In genomic region chr2:69663827-69664476, GRCm38 (mm10) we compare ENCODE assay signal across 26 mouse cellular contexts. TPM values are rescaled to one million over a fixed set of nuclear protein-coding genes. Genes with fewer than 3 reads are reported as not detected.
DNase-seq lines count a peak whose midpoint lies in the region; ATAC-seq lines count a peak whose summit lies in the region.
"Had no signal": no experiment of that assay in that cellular context is flagged by ENCODE, and none has a peak within 500 bp of the region (broad histone marks: within the 10 kb centered on the region; RNA-seq: fewer than 3 reads in every experiment).

No protein-coding gene starts in this region.

- no peak overlapping the region for H3K27ac ChIP-seq in liver, embryonic 15.5 days (replicated peaks)
- H3K27ac ChIP-seq in liver, embryonic 11.5 days (ENCODE audit: low read depth, low read length): no peak overlapping the region
- H3K27ac ChIP-seq in intestine, embryonic 15.5 days: no peak overlapping the region
- H3K27ac ChIP-seq: hindbrain, embryonic 12.5 days; layer of hippocampus, adult 2 months; liver, embryonic 12.5 days; neural tube, embryonic 12.5 days had no signal

- no peak for ATAC-seq in liver, embryonic 15.5 days (ENCODE audit: insufficient read depth)
- no peak for ATAC-seq in liver, embryonic 11.5 days (replicated peaks; ENCODE audit: low FRiP score)
- peak; percentile 56 for ATAC-seq in intestine, embryonic 15.5 days
- ATAC-seq: liver, embryonic 12.5 days had no signal

- 0 out of 2 replicates have a peak overlapping the region, but pooled peaks have one; percentile 10 for H3K4me2 ChIP-seq in liver, embryonic 15.5 days
- no peak overlapping the region for H3K4me2 ChIP-seq in liver, embryonic 11.5 days
- no peak overlapping the region for H3K4me2 ChIP-seq in intestine, embryonic 15.5 days (replicated peaks)
- H3K4me2 ChIP-seq: heart, embryonic 12.5 days; hindbrain, embryonic 12.5 days; liver, embryonic 12.5 days; lung, embryonic 14.5 days; neural tube, embryonic 12.5 days had no signal

- no peaks in the 10 kb centered on the region for H3K4me1 ChIP-seq in liver, embryonic 15.5 days (replicated peaks)
- no peaks in the 10 kb centered on the region for H3K4me1 ChIP-seq in liver, embryonic 11.5 days (replicated peaks; ENCODE audit: control insufficient read depth, insufficient read depth, low read length)
- H3K4me1 ChIP-seq in intestine, embryonic 15.5 days (replicated peaks): no peaks in the 10 kb centered on the region
- H3K4me1 ChIP-seq: hindbrain, embryonic 12.5 days; liver, embryonic 12.5 days; neural tube, embryonic 12.5 days had no signal

- H3K36me3 ChIP-seq in liver, embryonic 15.5 days (replicated peaks): no peaks in the 10 kb centered on the region
- no peaks in the 10 kb centered on the region for H3K36me3 ChIP-seq in liver, embryonic 11.5 days (ENCODE audit: control insufficient read depth, insufficient read depth, low read length)
- H3K36me3 ChIP-seq in intestine, embryonic 15.5 days: no peaks in the 10 kb centered on the region
- H3K36me3 ChIP-seq: G1E; liver, embryonic 12.5 days had no signal

- H3K9me3 ChIP-seq in liver, embryonic 15.5 days (replicated peaks): no peaks in the 10 kb centered on the region
- H3K9me3 ChIP-seq in liver, embryonic 11.5 days (ENCODE audit: control insufficient read depth, low read length): no peaks in the 10 kb centered on the region
- no peaks in the 10 kb centered on the region for H3K9me3 ChIP-seq in intestine, embryonic 15.5 days
- H3K9me3 ChIP-seq: G1E; heart, embryonic 12.5 days; hindbrain, embryonic 12.5 days; liver, embryonic 12.5 days; neural tube, embryonic 12.5 days had no signal

- H3K9ac ChIP-seq in liver, embryonic 15.5 days: no peak overlapping the region
- no peak overlapping the region for H3K9ac ChIP-seq in liver, embryonic 11.5 days (ENCODE audit: low read depth, low read length)
- H3K9ac ChIP-seq in intestine, embryonic 15.5 days: no peak overlapping the region
- H3K9ac ChIP-seq: heart, embryonic 12.5 days; hindbrain, embryonic 12.5 days; liver, embryonic 12.5 days; lung, embryonic 14.5 days; neural tube, embryonic 12.5 days had no signal

- 67% methylated on average over 13 of the region's 13 CpGs for WGBS in liver, embryonic 15.5 days (ENCODE audit: insufficient replicate concordance)
- 72% methylated on average over 13 of the region's 13 CpGs for WGBS in liver, embryonic 11.5 days
- 71% methylated on average over 13 of the region's 13 CpGs for WGBS in intestine, embryonic 15.5 days

- no peak overlapping the region for H3K4me3 ChIP-seq in liver, embryonic 15.5 days (replicated peaks)
- H3K4me3 ChIP-seq in liver, embryonic 11.5 days (ENCODE audit: low read depth, low read length): no peak overlapping the region
- H3K4me3 ChIP-seq in intestine, embryonic 15.5 days (replicated peaks): no peak overlapping the region
- H3K4me3 ChIP-seq: heart, embryonic 12.5 days; hindbrain, embryonic 12.5 days; layer of hippocampus, adult 2 months; liver, embryonic 12.5 days; neural tube, embryonic 12.5 days had no signal

- DNase-seq in heart, adult 11 months: peak; percentile 84
- DNase-seq in heart, postnatal 36 days: no peak
- no peak for DNase-seq in liver, embryonic 11.5 days (ENCODE audit: low spot score)
- no peak for DNase-seq in ovary, postnatal 14 days (ENCODE audit: low spot score)
- DNase-seq in urinary bladder, postnatal 14 days (ENCODE audit: low spot score): no peak
- DNase-seq: adrenal gland, adult 8-10 months; B cell, adult 2 months; cerebellum, adult 8-10 months; heart, postnatal 10 days; kidney, adult 9 months; layer of hippocampus, postnatal 36 days; lung, embryonic 14.5 days; midbrain, embryonic 14.5 days; retina, postnatal 1 day; right cerebral cortex, postnatal 25 days; spleen, adult 18-20 months had no signal

- no peaks in the 10 kb centered on the region for H3K27me3 ChIP-seq in liver, embryonic 15.5 days
- H3K27me3 ChIP-seq in liver, embryonic 11.5 days (replicated peaks; ENCODE audit: control insufficient read depth, insufficient read depth, low read length): no peaks in the 10 kb centered on the region
- no peaks in the 10 kb centered on the region for H3K27me3 ChIP-seq in intestine, embryonic 15.5 days (replicated peaks)
- H3K27me3 ChIP-seq: CH12.LX; heart, embryonic 12.5 days; hindbrain, embryonic 12.5 days; liver, embryonic 12.5 days; neural tube, embryonic 12.5 days had no signal

- intact Hi-C loops in heart, postnatal 36 days (cut with DNase I): no loop called here

RNA-seq across cellular contexts. Expression of gene Klhl41, which starts 6.0 kb away (rescaled TPM):
- total RNA-seq in heart, postnatal 36 days (2021): 10 to 100 TPM; 66.9 to 77.0 TPM
- 0.66 and 1.5 TPM in 2 replicates for polyA plus RNA-seq in liver, embryonic 15.5 days (2015; fragmentation: Nextera tagmentation; extraction: Ambion mirVana)
- polyA plus RNA-seq in liver, embryonic 11.5 days (2014; fragmentation: Nextera tagmentation; extraction: Ambion mirVana): 0.22 and 0.75 TPM in 2 replicates
- polyA plus RNA-seq in intestine, embryonic 15.5 days (2015; fragmentation: Nextera tagmentation; extraction: Ambion mirVana): 0.09 and 0.34 TPM in 2 replicates
- total RNA-seq: G1E; megakaryocyte-erythroid progenitor cell, adult 5-6 weeks had no signal
- polyA plus RNA-seq: G1E had no signal

RNA-seq across cellular contexts. Expression of gene Bbs5, which starts 17.0 kb away (rescaled TPM):
- total RNA-seq in heart, postnatal 36 days (2021): 1 to 10 TPM; 4.7 to 5.3 TPM
- 2.8 and 3.5 TPM in 2 replicates for polyA plus RNA-seq in liver, embryonic 15.5 days (2015; fragmentation: Nextera tagmentation; extraction: Ambion mirVana)
- 8.4 and 10.9 TPM in 2 replicates for polyA plus RNA-seq in liver, embryonic 11.5 days (2014; fragmentation: Nextera tagmentation; extraction: Ambion mirVana)
- 10.4 and 15.8 TPM in 2 replicates for polyA plus RNA-seq in intestine, embryonic 15.5 days (2015; fragmentation: Nextera tagmentation; extraction: Ambion mirVana)

RNA-seq across cellular contexts. Expression of gene Fastkd1, which starts 49.4 kb away (rescaled TPM):
- total RNA-seq in heart, postnatal 36 days (2021): 10 to 100 TPM; 27.2 to 35.9 TPM
- polyA plus RNA-seq in liver, embryonic 15.5 days (2015; fragmentation: Nextera tagmentation; extraction: Ambion mirVana): 3.3 and 3.4 TPM in 2 replicates
- polyA plus RNA-seq in liver, embryonic 11.5 days (2014; fragmentation: Nextera tagmentation; extraction: Ambion mirVana): 16.0 and 17.0 TPM in 2 replicates
- 11.6 and 12.3 TPM in 2 replicates for polyA plus RNA-seq in intestine, embryonic 15.5 days (2015; fragmentation: Nextera tagmentation; extraction: Ambion mirVana)

RNA-seq across cellular contexts. Expression of gene Ppig, which starts 58.4 kb away (rescaled TPM):
- total RNA-seq in heart, postnatal 36 days (2021): 10 to 100 TPM; 35.7 to 38.8 TPM
- polyA plus RNA-seq in liver, embryonic 15.5 days (2015; fragmentation: Nextera tagmentation; extraction: Ambion mirVana): 48.2 and 51.8 TPM in 2 replicates
- polyA plus RNA-seq in liver, embryonic 11.5 days (2014; fragmentation: Nextera tagmentation; extraction: Ambion mirVana): 98.3 and 110 TPM in 2 replicates
- polyA plus RNA-seq in intestine, embryonic 15.5 days (2015; fragmentation: Nextera tagmentation; extraction: Ambion mirVana): 122 and 151 TPM in 2 replicates
